Comparison of ENCODE assay signal across 26 mouse cellular contexts in the genomic region with DNA sequence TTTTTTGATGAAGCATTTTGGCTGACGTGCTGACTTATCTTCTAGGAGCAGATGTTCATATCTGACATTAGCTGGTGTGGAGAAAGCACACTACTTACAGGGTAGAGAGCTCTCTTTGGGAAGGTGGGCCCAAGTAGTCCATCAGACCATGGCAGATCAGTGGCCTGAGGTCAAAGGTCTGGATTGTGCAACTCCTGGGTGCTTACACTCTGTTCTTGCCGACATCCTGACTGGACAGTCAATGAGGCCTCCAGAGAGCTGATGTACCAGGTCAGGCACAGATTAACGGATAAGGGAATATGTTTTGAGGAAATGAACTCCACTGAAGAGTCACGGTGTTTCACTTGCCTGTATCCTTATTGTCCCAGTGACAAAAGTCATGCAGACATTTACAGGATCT. TPM values are rescaled to one million over a fixed set of nuclear protein-coding genes. Genes with fewer than 3 reads are reported as not detected.
A peak's percentile ranks its signal among the peaks of the same experiment; 100 is the strongest.
DNase-seq lines count a peak whose midpoint lies in the region; ATAC-seq and TF ChIP-seq lines count a peak whose summit lies in the region.
"Had no signal": no experiment of that assay in that cellular context is flagged by ENCODE, and none has a peak within 500 bp of the region (broad histone marks: within the 10 kb centered on the region; RNA-seq: fewer than 3 reads in every experiment).

No protein-coding gene starts in this region.

- DNase-seq in forebrain, embryonic 11.5 days (ENCODE audit: low spot score), result peak; percentile 36
- no peak for DNase-seq in forebrain, postnatal 0 days
- DNase-seq in midbrain, embryonic 11.5 days (ENCODE audit: low spot score, missing footprints), result peak; percentile 1
- no peak for DNase-seq in midbrain, embryonic 10.5 days (ENCODE audit: low spot score)
- DNase-seq in liver, embryonic 13.5 days, result no peak
- DNase-seq in liver, postnatal 0 days, result peak; percentile 53
- no peak for DNase-seq in urinary bladder, postnatal 36 days (ENCODE audit: low spot score in 2 of 2)
- no peak for DNase-seq in heart, adult 11 months
- DNase-seq: adrenal gland, adult 8-10 months; adrenal gland, postnatal 14 days; adrenal gland, postnatal 36 days; B cell, adult 2 months; cerebellum, adult 11-12 months; cerebellum, adult 2 months; cerebellum, adult 9-10 months; cerebellum, postnatal 25 days had no signal

- WGBS in forebrain, embryonic 11.5 days, result 77% methylated on average over 4 of the region's 4 CpGs
- WGBS in forebrain, postnatal 0 days, result 79% methylated on average over 4 of the region's 4 CpGs
- 69% methylated on average over 4 of the region's 4 CpGs for WGBS in midbrain, embryonic 11.5 days
- 67% methylated on average over 4 of the region's 4 CpGs for WGBS in midbrain, embryonic 10.5 days
- WGBS in liver, embryonic 13.5 days (ENCODE audit: insufficient replicate concordance), result 43% methylated on average over 4 of the region's 4 CpGs
- WGBS in liver, postnatal 0 days (ENCODE audit: insufficient replicate concordance), result 41% methylated on average over 4 of the region's 4 CpGs

- no peaks in the 10 kb centered on the region for H3K36me3 ChIP-seq in forebrain, embryonic 11.5 days (ENCODE audit: control insufficient read depth, insufficient read depth, low read length)
- H3K36me3 ChIP-seq in forebrain, postnatal 0 days (ENCODE audit: insufficient read depth), result no peaks in the 10 kb centered on the region
- H3K36me3 ChIP-seq in midbrain, embryonic 11.5 days (ENCODE audit: control insufficient read depth, insufficient read depth, low read length), result no peaks in the 10 kb centered on the region
- H3K36me3 ChIP-seq in midbrain, embryonic 10.5 days, result no peaks in the 10 kb centered on the region
- H3K36me3 ChIP-seq in liver, embryonic 13.5 days, result no peaks in the 10 kb centered on the region
- no peaks in the 10 kb centered on the region for H3K36me3 ChIP-seq in liver, postnatal 0 days (replicated peaks; ENCODE audit: insufficient read depth, low read length)
- H3K36me3 ChIP-seq: embryonic facial prominence, embryonic 10.5 days; embryonic facial prominence, embryonic 12.5 days; forebrain, embryonic 12.5 days; forebrain, embryonic 15.5 days; G1E had no signal

- ATAC-seq in forebrain, embryonic 11.5 days (replicated peaks; ENCODE audit: low FRiP score), result no peak
- no peak for ATAC-seq in forebrain, postnatal 0 days
- ATAC-seq in midbrain, embryonic 11.5 days (ENCODE audit: low FRiP score), result no peak
- 0 out of 2 replicates have a peak, but pooled peaks have one; percentile 39 for ATAC-seq in liver, embryonic 13.5 days (ENCODE audit: low read depth)
- peak; percentile 61; the same call in 1 of the 2 replicates for ATAC-seq in liver, postnatal 0 days
- ATAC-seq: activated CD4-positive, CD25-positive, alpha-beta regulatory T cell, adult 4 months; CD4-positive, CD25-positive, alpha-beta regulatory T cell, adult 4 months; forebrain, embryonic 15.5 days; Patski had no signal

- H3K27ac ChIP-seq in forebrain, embryonic 11.5 days (ENCODE audit: low read depth, low read length), result no peak overlapping the region
- H3K27ac ChIP-seq in forebrain, postnatal 0 days (ENCODE audit: low read depth, low read length), result no peak overlapping the region
- no peak overlapping the region for H3K27ac ChIP-seq in midbrain, embryonic 11.5 days (ENCODE audit: low read depth, low read length)
- no peak overlapping the region for H3K27ac ChIP-seq in midbrain, embryonic 10.5 days (replicated peaks)
- H3K27ac ChIP-seq in liver, embryonic 13.5 days, result no peak overlapping the region
- H3K27ac ChIP-seq in liver, postnatal 0 days (ENCODE audit: low read depth), result no peak overlapping the region
- H3K27ac ChIP-seq: embryonic facial prominence, embryonic 10.5 days; embryonic facial prominence, embryonic 12.5 days; forebrain, embryonic 12.5 days; forebrain, embryonic 15.5 days had no signal

- H3K9me3 ChIP-seq in forebrain, embryonic 11.5 days (ENCODE audit: control insufficient read depth, low read length), result no peaks in the 10 kb centered on the region
- H3K9me3 ChIP-seq in forebrain, postnatal 0 days (ENCODE audit: low read length), result no peaks in the 10 kb centered on the region
- H3K9me3 ChIP-seq in midbrain, embryonic 11.5 days (ENCODE audit: control insufficient read depth, low read length), result no peaks in the 10 kb centered on the region
- H3K9me3 ChIP-seq in midbrain, embryonic 10.5 days (replicated peaks), result no peaks in the 10 kb centered on the region
- no peaks in the 10 kb centered on the region for H3K9me3 ChIP-seq in liver, embryonic 13.5 days (replicated peaks)
- no peaks in the 10 kb centered on the region for H3K9me3 ChIP-seq in liver, postnatal 0 days (ENCODE audit: low read length)
- H3K9me3 ChIP-seq: embryonic facial prominence, embryonic 10.5 days; embryonic facial prominence, embryonic 12.5 days; forebrain, embryonic 12.5 days; forebrain, embryonic 15.5 days had no signal

- no peak for TF ChIP-seq CTCF in forebrain, postnatal 0 days (IDR thresholded peaks at IDR 0.05; ENCODE audit: low read depth)
- no peak for TF ChIP-seq CTCF in liver, postnatal 0 days (IDR thresholded peaks at IDR 0.05; ENCODE audit: low read depth)

- no peak overlapping the region for H3K9ac ChIP-seq in forebrain, embryonic 11.5 days (ENCODE audit: low read length)
- H3K9ac ChIP-seq in forebrain, postnatal 0 days, result no peak overlapping the region
- H3K9ac ChIP-seq in midbrain, embryonic 11.5 days (ENCODE audit: low read length), result no peak overlapping the region
- no peak overlapping the region for H3K9ac ChIP-seq in liver, embryonic 13.5 days
- H3K9ac ChIP-seq in liver, postnatal 0 days (replicated peaks), result no peak overlapping the region
- H3K9ac ChIP-seq: embryonic facial prominence, embryonic 12.5 days; forebrain, embryonic 12.5 days; forebrain, embryonic 15.5 days had no signal

- H3K4me1 ChIP-seq in forebrain, embryonic 11.5 days (replicated peaks; ENCODE audit: control insufficient read depth, insufficient read depth, low read length), result no peaks in the 10 kb centered on the region
- H3K4me1 ChIP-seq in forebrain, postnatal 0 days (ENCODE audit: insufficient read depth), result no peaks in the 10 kb centered on the region
- no peaks in the 10 kb centered on the region for H3K4me1 ChIP-seq in midbrain, embryonic 11.5 days (ENCODE audit: control insufficient read depth, insufficient read depth, low read length)
- no peaks in the 10 kb centered on the region for H3K4me1 ChIP-seq in midbrain, embryonic 10.5 days
- H3K4me1 ChIP-seq in liver, embryonic 13.5 days (replicated peaks), result 0 out of 2 replicates have a peak, but pooled peaks cover 3% of the 10 kb centered on the region
- H3K4me1 ChIP-seq in liver, postnatal 0 days (ENCODE audit: insufficient read depth), result peaks cover 5% of the 10 kb centered on the region; the same call in 1 of the 2 replicates
- H3K4me1 ChIP-seq: embryonic facial prominence, embryonic 10.5 days; embryonic facial prominence, embryonic 12.5 days; forebrain, embryonic 12.5 days; forebrain, embryonic 15.5 days had no signal

- H3K4me2 ChIP-seq in forebrain, embryonic 11.5 days (ENCODE audit: low read depth, low read length, severe bottlenecking), result no peak overlapping the region
- no peak overlapping the region for H3K4me2 ChIP-seq in forebrain, postnatal 0 days (ENCODE audit: low read depth)
- no peak overlapping the region for H3K4me2 ChIP-seq in midbrain, embryonic 11.5 days
- H3K4me2 ChIP-seq in liver, embryonic 13.5 days, result no peak overlapping the region
- no peak overlapping the region for H3K4me2 ChIP-seq in liver, postnatal 0 days (ENCODE audit: low read depth, low read length)
- H3K4me2 ChIP-seq: embryonic facial prominence, embryonic 12.5 days; forebrain, embryonic 12.5 days; forebrain, embryonic 15.5 days had no signal

- H3K27me3 ChIP-seq in forebrain, embryonic 11.5 days (ENCODE audit: control insufficient read depth, insufficient read depth, low read length), result no peaks in the 10 kb centered on the region
- H3K27me3 ChIP-seq in forebrain, postnatal 0 days (ENCODE audit: insufficient read depth, low read length), result no peaks in the 10 kb centered on the region
- no peaks in the 10 kb centered on the region for H3K27me3 ChIP-seq in midbrain, embryonic 11.5 days (ENCODE audit: control insufficient read depth, insufficient read depth, low read length)
- H3K27me3 ChIP-seq in midbrain, embryonic 10.5 days (ENCODE audit: low read depth, poor library complexity, severe bottlenecking), result no peaks in the 10 kb centered on the region
- H3K27me3 ChIP-seq in liver, embryonic 13.5 days, result no peaks in the 10 kb centered on the region
- no peaks in the 10 kb centered on the region for H3K27me3 ChIP-seq in liver, postnatal 0 days (ENCODE audit: insufficient read depth, low read length)
- H3K27me3 ChIP-seq: CH12.LX; embryonic facial prominence, embryonic 12.5 days; forebrain, embryonic 12.5 days; forebrain, embryonic 15.5 days had no signal

- no peak overlapping the region for H3K4me3 ChIP-seq in forebrain, embryonic 11.5 days (ENCODE audit: low read depth, low read length)
- no peak overlapping the region for H3K4me3 ChIP-seq in forebrain, postnatal 0 days (ENCODE audit: low read depth, low read length)
- no peak overlapping the region for H3K4me3 ChIP-seq in midbrain, embryonic 11.5 days (ENCODE audit: low read depth, low read length)
- no peak overlapping the region for H3K4me3 ChIP-seq in midbrain, embryonic 10.5 days
- H3K4me3 ChIP-seq in liver, embryonic 13.5 days (replicated peaks), result no peak overlapping the region
- no peak overlapping the region for H3K4me3 ChIP-seq in liver, postnatal 0 days (ENCODE audit: low read depth, low read length)
- H3K4me3 ChIP-seq: embryonic facial prominence, embryonic 10.5 days; embryonic facial prominence, embryonic 12.5 days; forebrain, embryonic 12.5 days; forebrain, embryonic 15.5 days had no signal

- TF ChIP-seq EP300 in liver, postnatal 0 days (IDR thresholded peaks at IDR 0.05; ENCODE audit: low read depth), result no peak

RNA-seq across cellular contexts. Expression of gene Dmrt2, which starts 23.5 kb away (rescaled TPM):
- 0.41 and 0.48 TPM in 2 replicates for polyA plus RNA-seq in forebrain, embryonic 11.5 days (2014; fragmentation: Nextera tagmentation; extraction: Ambion mirVana)
- total RNA-seq in forebrain, postnatal 0 days (2014; rRNA removed), result 2.6 and 3.5 TPM in 2 replicates
- polyA plus RNA-seq in forebrain, postnatal 0 days (2015; fragmentation: Nextera tagmentation; extraction: Ambion mirVana), result 1.8 and 2.1 TPM in 2 replicates
- polyA plus RNA-seq in midbrain, embryonic 11.5 days (2014; fragmentation: Nextera tagmentation; extraction: Ambion mirVana), result 0.20 TPM in 1 of 2 replicates, not detected in the other
- polyA plus RNA-seq in midbrain, embryonic 10.5 days (2016; fragmentation: Nextera tagmentation; extraction: Ambion mirVana), result 0.05 and 0.16 TPM in 2 replicates
- polyA plus RNA-seq in liver, embryonic 13.5 days (2015; fragmentation: Nextera tagmentation; extraction: Ambion mirVana), result 0.45 and 0.50 TPM in 2 replicates
- polyA plus RNA-seq in liver, postnatal 0 days (2015; fragmentation: Nextera tagmentation; extraction: Ambion mirVana), result 0.27 and 0.63 TPM in 2 replicates
- total RNA-seq: CH12.LX, G1E had no signal
- polyA plus RNA-seq: activated CD4-positive, CD25-positive, alpha-beta regulatory T cell, adult 4 months; CD4-positive, CD25-positive, alpha-beta regulatory T cell, adult 4 months; cerebellum, adult 2 months; G1E; Patski had no signal

RNA-seq across cellular contexts. Expression of gene Dmrt3, which starts 38.6 kb away (rescaled TPM):
- 21.8 and 23.8 TPM in 2 replicates for polyA plus RNA-seq in forebrain, embryonic 11.5 days (2014; fragmentation: Nextera tagmentation; extraction: Ambion mirVana)
- total RNA-seq in forebrain, postnatal 0 days (2014; rRNA removed), result 1.5 and 1.8 TPM in 2 replicates
- 1.5 and 2.1 TPM in 2 replicates for polyA plus RNA-seq in forebrain, postnatal 0 days (2015; fragmentation: Nextera tagmentation; extraction: Ambion mirVana)
- 0.43 and 1.3 TPM in 2 replicates for polyA plus RNA-seq in midbrain, embryonic 11.5 days (2014; fragmentation: Nextera tagmentation; extraction: Ambion mirVana)
- polyA plus RNA-seq in midbrain, embryonic 10.5 days (2016; fragmentation: Nextera tagmentation; extraction: Ambion mirVana), result 0.39 and 2.1 TPM in 2 replicates
- polyA plus RNA-seq in liver, embryonic 13.5 days (2015; fragmentation: Nextera tagmentation; extraction: Ambion mirVana), result not detected in 2 replicates
- polyA plus RNA-seq in liver, postnatal 0 days (2015; fragmentation: Nextera tagmentation; extraction: Ambion mirVana), result not detected in 2 replicates
- total RNA-seq: adrenal gland, adult 18-20 months; adrenal gland, adult 8-10 months; adrenal gland, postnatal 14 days; adrenal gland, postnatal 36 days; CH12.LX had no signal
- polyA plus RNA-seq: activated CD4-positive, CD25-positive, alpha-beta regulatory T cell, adult 4 months; CD4-positive, CD25-positive, alpha-beta regulatory T cell, adult 4 months; G1E; Patski had no signal

Comparison
In these comparisons a context has a peak if more than half of its experiments do, and no peak if none do; other contexts are left out.
1. DNase-seq: peak in forebrain, embryonic 11.5 days (single experiment), midbrain, embryonic 11.5 days (single experiment) and liver, postnatal 0 days (single experiment); none in forebrain, postnatal 0 days (single experiment), midbrain, embryonic 10.5 days (single experiment), liver, embryonic 13.5 days (single experiment), urinary bladder, postnatal 36 days (0 of 2) and heart, adult 11 months (single experiment).
2. ATAC-seq: peak in liver, embryonic 13.5 days (single experiment) and liver, postnatal 0 days (single experiment); none in forebrain, embryonic 11.5 days (single experiment), forebrain, postnatal 0 days (single experiment) and midbrain, embryonic 11.5 days (single experiment).